Mouse (Mus musculus) stomach, postnatal 0 days (tissue): ENCODE data around the gene Bcl2l2. TPM values are rescaled to one million over a fixed set of nuclear protein-coding genes. Genes with fewer than 3 reads are reported as not detected.

Experiments used
- ATAC-seq: fragments of 200-750 bp; cut with Nextera tagmentation; 2 replicates; pipeline ENCODE4 v1.8.0; 2017; ENCODE audit not compliant: low FRiP score, low TSS enrichment
- DNase-seq: peaks from one replicate; pipeline ENCODE4 v3.0.0-alpha.2; 2016; ENCODE audit warnings: low spot score
- H3K27ac ChIP-seq: fragments of 300-500 bp; sonication (generic); replicated peaks from 2 replicates; pipeline ENCODE4 v1.5.1; 2014; ENCODE audit warnings: mild to moderate bottlenecking, control low read depth
- H3K27me3 ChIP-seq: fragments of 300-500 bp; sonication (generic); 2 replicates; pipeline ENCODE4 v1.6.1; 2014; ENCODE audit warnings: low read length; ENCODE audit not compliant: control insufficient read depth, insufficient read depth
- H3K36me3 ChIP-seq: fragments of 300-500 bp; sonication (generic); 2 replicates; pipeline ENCODE4 v1.6.1; 2014; ENCODE audit warnings: low read length, mixed read lengths; ENCODE audit not compliant: control insufficient read depth, insufficient read depth
- H3K4me1 ChIP-seq: fragments of 300-500 bp; sonication (generic); replicated peaks from 2 replicates; pipeline ENCODE4 v1.6.1; 2014; ENCODE audit warnings: antibody characterized with exemption; ENCODE audit not compliant: control insufficient read depth, insufficient read depth
- H3K4me2 ChIP-seq: fragments of 300-500 bp; sonication (generic); replicated peaks from 2 replicates; pipeline ENCODE4 v1.6.1; 2014; ENCODE audit warnings: low read depth, mild to moderate bottlenecking, control low read depth, moderate library complexity
- H3K4me3 ChIP-seq: fragments of 300-500 bp; sonication (generic); 2 replicates; pipeline ENCODE4 v1.5.1; 2014; ENCODE audit warnings: low read depth, low read length, control low read depth
- H3K9ac ChIP-seq: fragments of 300-500 bp; sonication (generic); 2 replicates; pipeline ENCODE4 v1.6.1; 2014; ENCODE audit warnings: mild to moderate bottlenecking, low read length, control low read depth, mixed read lengths
- H3K9me3 ChIP-seq: fragments of 300-500 bp; sonication (generic); 2 replicates; pipeline ENCODE4 v1.6.1; 2016; ENCODE audit warnings: low read length; ENCODE audit not compliant: control insufficient read depth
- CTCF ChIP-seq: IDR thresholded peaks from 2 replicates; pipeline ENCODE4 v1.5.1; 2016; ENCODE audit warnings: antibody characterized with exemption, low read depth, mild to moderate bottlenecking, moderate library complexity
- EP300 ChIP-seq: optimal IDR thresholded peaks from 2 replicates; pipeline ENCODE3; 2016; ENCODE audit warnings: antibody characterized with exemption
- WGBS: fragments of 180-500 bp; shearing (Covaris S2); extraction: QIAGEN DNeasy Blood & Tissue Kit; methylation state at CpG from one replicate; pipeline ENCODE4 v1.1.7; 2014; 5-methylcytosine and 5-hydroxymethylcytosine counted together
- polyA plus RNA-seq: library from polyadenylated mRNA; unstranded; fragments of >200 nt; fragmentation: Nextera tagmentation; extraction: Ambion mirVana; gene quantifications from 2 replicates; pipeline ENCODE4 v1.2.1, GENCODE M21; 2015

The Bcl2l2 gene
- 4.3 and 4.7 TPM in 2 replicates for polyA plus RNA-seq

DNA sequence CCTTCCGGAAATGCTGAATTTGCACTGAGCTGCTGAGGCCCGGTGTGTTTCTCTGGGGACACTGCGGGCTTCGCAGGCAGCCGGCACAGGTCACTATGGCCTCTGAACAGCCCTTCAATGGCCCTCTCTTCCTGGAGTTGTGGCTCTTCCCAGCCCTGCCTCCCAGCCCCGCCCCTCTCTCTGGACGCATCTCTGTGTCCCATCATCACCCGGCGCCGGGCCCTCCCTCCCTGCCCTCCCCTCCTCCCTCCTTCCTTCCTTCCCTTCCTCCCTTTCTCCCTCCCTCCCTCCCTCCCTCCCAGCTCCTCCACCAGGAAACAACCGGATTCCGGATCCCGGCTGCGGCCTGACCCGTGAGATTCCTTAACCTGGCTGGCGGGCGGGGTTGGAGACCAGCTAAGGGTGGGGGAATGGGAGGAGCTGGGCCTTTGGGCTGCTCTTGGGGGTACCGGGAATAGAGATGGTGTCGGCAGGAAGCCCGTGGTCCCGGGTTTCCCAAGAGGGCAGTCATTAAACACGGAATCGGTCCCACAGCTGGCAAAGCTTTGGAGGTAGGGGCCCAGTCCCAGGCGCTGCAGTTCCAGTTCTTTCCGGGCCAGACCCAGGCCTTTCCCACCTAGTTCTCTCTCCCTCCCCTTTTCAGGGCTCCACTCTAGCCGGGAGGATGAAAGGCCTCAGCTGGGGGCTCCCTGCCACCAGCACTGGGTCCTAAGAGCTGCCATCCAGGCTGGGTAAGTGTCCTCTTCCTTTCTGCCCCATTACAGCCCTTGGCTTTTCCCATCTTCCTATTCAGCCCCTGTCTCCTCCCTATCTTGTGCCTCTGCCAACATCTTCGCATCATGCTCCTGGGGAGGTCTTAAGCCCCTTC, at the start of gene Bcl2l2, which contains the start of gene Gm20521:
Gene Bcl2l2, plus strand, starts transcription at position 224 of the 868 bp plus-strand sequence.
Gene Gm20521, plus strand, starts transcription at position 288 of the 868 bp plus-strand sequence.
- Histone ChIP-seq H3K4me1 (0 out of 2 replicates have a peak, but pooled peaks cover 4% of the 10 kb centered on the region), H3K4me3 (peak within 1 kb of the TSS; percentile 62), H3K4me2 (peak within 1 kb of the TSS; percentile 81), H3K27me3 (no peaks in the 10 kb centered on the region), H3K27ac (peak within 1 kb of the TSS; percentile 97), H3K9me3 (no peaks in the 10 kb centered on the region), H3K36me3 (0 out of 2 replicates have a peak, but pooled peaks cover 2% of the 10 kb centered on the region), H3K9ac (peak within 1 kb of the TSS; percentile 77)
- TF ChIP-seq CTCF (no peak), EP300 (no peak)
- ATAC-seq = peak; percentile 93
- 1% methylated on average over 27 of the region's 27 CpGs for whole genome bisulfite sequencing
- DNase-seq = peak; percentile 95

DNA sequence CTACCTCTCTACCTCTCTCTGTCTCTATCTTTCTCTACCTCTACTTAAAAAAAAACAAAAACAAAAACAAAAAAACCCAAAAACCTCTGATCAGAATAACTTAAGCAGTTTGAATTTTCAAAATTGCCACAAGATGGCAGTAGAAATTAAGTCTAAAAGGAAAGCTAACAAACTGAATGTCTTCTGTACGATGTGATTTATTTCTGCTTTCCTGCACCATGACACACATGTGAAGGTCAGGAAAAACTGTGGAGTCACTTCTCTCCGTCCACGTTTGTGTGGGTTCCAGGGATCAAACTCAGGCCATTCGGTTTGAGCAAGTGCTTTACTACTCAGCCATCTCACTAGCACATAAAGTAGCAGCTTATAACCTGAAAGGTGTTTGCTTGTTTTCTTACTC, 39.7 kb upstream of the Bcl2l2 start:
- peak; percentile 73 for TF ChIP-seq CTCF
- TF ChIP-seq EP300 = no peak
- Histone ChIP-seq H3K9me3 (no peaks in the 10 kb centered on the region), H3K36me3 (no peaks in the 10 kb centered on the region), H3K4me3 (no peak overlapping the region), H3K9ac (no peak overlapping the region), H3K4me2 (no peak overlapping the region; the same call in 1 of the 2 replicates), H3K27ac (no peak overlapping the region), H3K4me1 (no peaks in the 10 kb centered on the region), H3K27me3 (no peaks in the 10 kb centered on the region)
- no peak for ATAC-seq
- DNase-seq = no peak
- WGBS = 1% methylated on average over 4 of the region's 4 CpGs

DNA sequence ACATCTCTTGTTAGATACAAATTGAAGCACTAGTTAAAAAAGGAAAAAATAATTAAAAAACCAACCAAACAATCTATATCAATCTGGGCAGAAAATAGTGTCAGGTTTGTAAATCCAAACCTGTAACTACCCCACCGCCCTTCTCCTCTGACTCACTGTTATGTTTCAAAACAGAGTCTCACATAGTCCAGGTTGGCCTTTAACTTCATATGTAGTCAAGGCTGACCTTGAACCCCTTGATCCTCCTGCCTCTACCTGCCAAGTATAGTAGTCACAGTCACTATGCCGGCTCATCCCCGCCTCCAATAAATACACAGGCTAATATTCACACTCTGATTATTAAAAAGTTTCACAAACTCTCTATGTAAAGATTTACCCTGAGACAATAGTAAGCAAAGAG, 27.5 kb upstream of the Bcl2l2 start:
- H3K9me3 ChIP-seq = no peaks in the 10 kb centered on the region
- no peaks in the 10 kb centered on the region for H3K4me1 ChIP-seq
- TF ChIP-seq CTCF = no peak
- TF ChIP-seq EP300 = no peak
- peaks cover 6% of the 10 kb centered on the region; the same call in 1 of the 2 replicates for H3K36me3 ChIP-seq
- H3K4me3 ChIP-seq = no peak overlapping the region
- DNase-seq (no peak), ATAC-seq (no peak)
- WGBS = 95% methylated on average over 3 of the region's 3 CpGs
- no peak overlapping the region for H3K27ac ChIP-seq
- no peak overlapping the region for H3K9ac ChIP-seq
- H3K4me2 ChIP-seq = no peak overlapping the region
- no peaks in the 10 kb centered on the region for H3K27me3 ChIP-seq

DNA sequence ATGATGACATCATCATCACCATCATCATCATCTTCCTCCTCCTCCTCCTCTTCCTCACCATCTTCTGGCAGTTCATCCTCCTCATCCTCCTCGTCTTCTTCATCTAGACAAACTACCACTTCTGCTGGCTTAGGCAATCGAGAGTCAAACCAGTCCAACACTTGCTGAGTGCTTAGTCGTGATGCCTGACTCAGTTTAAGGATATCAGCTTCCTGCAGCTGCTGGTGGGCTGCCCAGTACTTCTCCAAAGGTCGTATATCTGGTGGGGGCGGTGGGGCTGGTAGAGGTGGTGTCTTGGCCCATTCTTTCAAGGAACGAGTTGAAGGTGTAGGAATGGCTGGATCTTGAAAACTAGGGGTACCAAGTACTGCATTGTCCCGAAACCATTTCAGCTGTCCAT, 26.5 kb upstream of the Bcl2l2 start:
- Histone ChIP-seq H3K4me2 (no peak overlapping the region), H3K9me3 (no peaks in the 10 kb centered on the region), H3K9ac (no peak overlapping the region), H3K4me1 (no peaks in the 10 kb centered on the region), H3K27me3 (no peaks in the 10 kb centered on the region), H3K36me3 (peaks cover 6% of the 10 kb centered on the region; the same call in 1 of the 2 replicates), H3K27ac (no peak overlapping the region), H3K4me3 (no peak overlapping the region)
- no peak for ATAC-seq
- WGBS = 84% methylated on average over 7 of the region's 7 CpGs
- no peak for DNase-seq
- TF ChIP-seq EP300 (no peak), CTCF (no peak)

DNA sequence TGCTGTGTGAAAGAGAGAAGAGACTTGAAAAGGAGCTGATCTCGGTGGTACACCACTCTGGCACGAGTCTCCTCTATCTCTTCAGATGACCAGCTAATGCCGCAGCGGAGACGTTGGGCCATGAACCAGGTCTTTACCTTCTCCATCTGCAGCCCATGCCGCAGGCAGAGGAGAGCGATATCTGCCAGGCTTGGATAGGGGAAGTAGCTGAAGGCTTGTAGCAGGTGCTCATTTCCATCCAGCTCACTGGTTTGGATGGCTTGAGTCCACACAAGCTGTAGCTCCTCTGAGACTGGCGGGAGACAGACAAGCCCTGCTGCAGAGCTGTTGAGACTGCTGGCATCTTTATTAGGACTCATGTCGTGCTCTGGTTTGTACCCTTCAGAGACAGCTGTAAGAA, 25.3 kb upstream of the Bcl2l2 start:
- no peaks in the 10 kb centered on the region for H3K27me3 ChIP-seq
- H3K36me3 ChIP-seq = peaks cover 6% of the 10 kb centered on the region; the same call in 1 of the 2 replicates
- whole genome bisulfite sequencing = 94% methylated on average over 9 of the region's 9 CpGs
- no peak for ATAC-seq
- no peaks in the 10 kb centered on the region for H3K4me1 ChIP-seq
- no peak overlapping the region for H3K4me2 ChIP-seq
- no peak overlapping the region for H3K4me3 ChIP-seq
- H3K9ac ChIP-seq = no peak overlapping the region
- no peak for TF ChIP-seq CTCF
- TF ChIP-seq EP300 = no peak
- H3K27ac ChIP-seq = no peak overlapping the region
- DNase-seq = no peak
- no peaks in the 10 kb centered on the region for H3K9me3 ChIP-seq

DNA sequence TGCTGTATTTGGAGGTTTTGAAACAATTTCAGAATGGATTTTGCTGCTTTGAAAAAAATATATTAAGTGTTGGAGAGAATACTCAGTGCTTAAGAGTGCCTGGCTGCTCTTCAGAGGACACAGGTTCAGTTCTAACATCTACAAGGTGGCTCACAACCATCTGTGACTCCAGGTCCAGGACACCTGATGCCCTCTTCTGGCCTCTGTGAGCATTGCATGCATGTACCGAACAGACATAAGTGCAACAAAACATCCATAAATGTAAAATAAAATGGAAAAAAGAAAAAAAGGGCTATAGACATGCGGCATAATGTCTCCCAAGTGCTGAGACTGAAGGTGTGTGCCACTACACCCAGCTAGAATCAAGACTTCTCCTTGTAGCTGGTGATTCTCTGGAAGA, 22.7 kb upstream of the Bcl2l2 start:
- peaks cover 2% of the 10 kb centered on the region; the same call in 1 of the 2 replicates for H3K36me3 ChIP-seq
- WGBS = 31% methylated on average over 2 of the region's 2 CpGs
- H3K9ac ChIP-seq = no peak overlapping the region
- no peak overlapping the region for H3K4me2 ChIP-seq
- DNase-seq = peak; percentile 72
- ATAC-seq = no peak
- TF ChIP-seq CTCF (peak; percentile 82), EP300 (no peak)
- no peak overlapping the region for H3K4me3 ChIP-seq
- no peaks in the 10 kb centered on the region for H3K27me3 ChIP-seq
- no peaks in the 10 kb centered on the region for H3K9me3 ChIP-seq
- no peak overlapping the region for H3K27ac ChIP-seq
- H3K4me1 ChIP-seq = no peaks in the 10 kb centered on the region
